Mouse (Mus musculus) brain, embryonic 14.5 days (tissue): ENCODE data around the gene Grn.

Experiments used
- CTCF ChIP-seq: fragments of 200-500 bp; IDR thresholded peaks from 2 replicates; pipeline ENCODE4 v1.5.1; 2012; ENCODE audit warnings: inconsistent platforms, mild to moderate bottlenecking, moderate library complexity, borderline replicate concordance; ENCODE audit not compliant: insufficient read depth, insufficient read length; ENCODE audit errors: extremely low read depth
- POLR2A ChIP-seq: fragments of 200-500 bp; IDR thresholded peaks from 2 replicates; pipeline ENCODE4 v1.6.1; 2012; ENCODE audit warnings: mild to moderate bottlenecking, inconsistent platforms, borderline replicate concordance; ENCODE audit not compliant: poor library complexity, insufficient read depth, insufficient read length, severe bottlenecking; ENCODE audit errors: extremely low read depth

DNA sequence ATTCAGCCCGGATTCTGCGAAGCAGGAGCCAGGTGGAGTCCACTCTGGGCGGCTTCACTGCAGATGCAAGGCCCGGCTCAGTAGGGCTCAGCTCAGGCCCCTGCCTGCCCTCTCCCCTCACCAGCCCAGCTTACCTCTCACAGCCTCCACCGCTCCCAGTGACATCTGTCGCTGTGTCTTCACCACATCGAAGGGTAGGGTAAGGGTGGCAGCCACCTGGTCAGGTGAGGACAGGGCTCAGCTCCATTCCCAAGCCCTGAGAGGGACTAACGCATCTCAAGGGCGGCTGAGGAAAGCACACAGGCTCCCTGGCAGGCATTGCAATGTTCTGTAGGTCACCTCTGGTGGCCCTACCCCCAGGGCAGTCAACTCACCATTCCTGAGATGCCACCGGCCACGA lies 26.5 kb upstream of the Grn start:
- TF ChIP-seq POLR2A: no peak
- TF ChIP-seq CTCF: no peak
